Mouse (Mus musculus): ENCODE results near the gene Lrrc36. TPM values are rescaled to one million over a fixed set of nuclear protein-coding genes. Genes with fewer than 3 reads are reported as not detected.

Lrrc36 gene
- polyA plus RNA-seq, 1 experiment = not detected

- no peaks in the 10 kb centered on the region for H3K27me3 ChIP-seq (ENCODE audit: control insufficient read depth, insufficient read depth, low read length)
- no peak overlapping the region for H3K27ac ChIP-seq (ENCODE audit: insufficient read depth, low read depth, low read length)
- H3K36me3 ChIP-seq (ENCODE audit: control insufficient read depth, insufficient read depth, low read length) = no peaks in the 10 kb centered on the region
- WGBS = 62% methylated on average over 1 of the region's 1 CpGs
- no peak for TF ChIP-seq POLR2A (IDR thresholded peaks at IDR 0.05; ENCODE audit: low read depth, low read length)
- TF ChIP-seq CTCF (IDR thresholded peaks at IDR 0.05; ENCODE audit: extremely low read depth, insufficient read length, insufficient replicate concordance, low read depth, low read length) = no peak
- no peaks in the 10 kb centered on the region for H3K4me1 ChIP-seq (ENCODE audit: control insufficient read depth, insufficient read depth, insufficient read length, low read length)
- no peak overlapping the region for H3K4me3 ChIP-seq (ENCODE audit: low read depth, low read length)
These were observed 8.6 kb downstream of the Lrrc36 start for GRCm38 (mm10) chr8:105422006-105422405.

GRCm38 (mm10) chr8:105426878-105427277, 13.5 kb downstream of the Lrrc36 start:
- no peak overlapping the region for H3K4me3 ChIP-seq (ENCODE audit: low read depth, low read length)
- no peak for TF ChIP-seq POLR2A (IDR thresholded peaks at IDR 0.05; ENCODE audit: low read depth, low read length)
- TF ChIP-seq CTCF (IDR thresholded peaks at IDR 0.05; ENCODE audit: extremely low read depth, insufficient read length, insufficient replicate concordance, low read depth, low read length) = no peak
- no peaks in the 10 kb centered on the region for H3K36me3 ChIP-seq (ENCODE audit: control insufficient read depth, insufficient read depth, low read length)
- H3K4me1 ChIP-seq (ENCODE audit: control insufficient read depth, insufficient read depth, insufficient read length, low read length) = no peaks in the 10 kb centered on the region
- H3K27me3 ChIP-seq (ENCODE audit: control insufficient read depth, insufficient read depth, low read length) = no peaks in the 10 kb centered on the region
- 23% methylated on average over 6 of the region's 6 CpGs for WGBS
- H3K27ac ChIP-seq (ENCODE audit: insufficient read depth, low read depth, low read length) = no peak overlapping the region

- no peak overlapping the region for H3K4me3 ChIP-seq (ENCODE audit: low read depth, low read length)
- 60% methylated on average over 7 of the region's 7 CpGs for WGBS
These were observed 18.6 kb downstream of the Lrrc36 start for GRCm38 (mm10) chr8:105431743-105432515.

GRCm38 (mm10) chr8:105433021-105433420, 19.6 kb downstream of the Lrrc36 start:
- H3K27me3 ChIP-seq (ENCODE audit: control insufficient read depth, insufficient read depth, low read length) = no peaks in the 10 kb centered on the region
- TF ChIP-seq POLR2A (IDR thresholded peaks at IDR 0.05; ENCODE audit: low read depth, low read length) (no peak), CTCF (IDR thresholded peaks at IDR 0.05; ENCODE audit: extremely low read depth, insufficient read length, insufficient replicate concordance, low read depth, low read length) (no peak)
- no peaks in the 10 kb centered on the region for H3K36me3 ChIP-seq (ENCODE audit: control insufficient read depth, insufficient read depth, low read length)
- 71% methylated on average over 6 of the region's 6 CpGs for WGBS
- peaks cover 8% of the 10 kb centered on the region; the same call in 1 of the 2 replicates for H3K4me1 ChIP-seq (ENCODE audit: control insufficient read depth, insufficient read depth, insufficient read length, low read length)
- H3K27ac ChIP-seq (ENCODE audit: insufficient read depth, low read depth, low read length) = no peak overlapping the region
- H3K4me3 ChIP-seq (ENCODE audit: low read depth, low read length) = no peak overlapping the region

More at GRCm38 (mm10) chr8:105431743-105432515, 18.6 kb downstream of the Lrrc36 start:
- TF ChIP-seq POLR2A (IDR thresholded peaks at IDR 0.05; ENCODE audit: low read depth, low read length) = no peak
- TF ChIP-seq CTCF (IDR thresholded peaks at IDR 0.05; ENCODE audit: extremely low read depth, insufficient read length, insufficient replicate concordance, low read depth, low read length) = no peak
- H3K36me3 ChIP-seq (ENCODE audit: control insufficient read depth, insufficient read depth, low read length) = no peaks in the 10 kb centered on the region
- H3K4me1 ChIP-seq (ENCODE audit: control insufficient read depth, insufficient read depth, insufficient read length, low read length) = peaks cover 2% of the 10 kb centered on the region; the same call in 1 of the 2 replicates
- no peak overlapping the region for H3K27ac ChIP-seq (ENCODE audit: insufficient read depth, low read depth, low read length)
- no peaks in the 10 kb centered on the region for H3K27me3 ChIP-seq (ENCODE audit: control insufficient read depth, insufficient read depth, low read length)

GRCm38 (mm10) chr8:105433511-105433910, 20.1 kb downstream of the Lrrc36 start:
- WGBS = 62% methylated on average over 5 of the region's 5 CpGs
- H3K36me3 ChIP-seq (ENCODE audit: control insufficient read depth, insufficient read depth, low read length) = no peaks in the 10 kb centered on the region

GRCm38 (mm10) chr8:105434136-105434535, 20.8 kb downstream of the Lrrc36 start:
- WGBS = 34% methylated on average over 5 of the region's 5 CpGs
- Histone ChIP-seq H3K4me1 (ENCODE audit: control insufficient read depth, insufficient read depth, insufficient read length, low read length) (peaks cover 8% of the 10 kb centered on the region; the same call in 1 of the 2 replicates), H3K4me3 (ENCODE audit: low read depth, low read length) (no peak overlapping the region), H3K27me3 (ENCODE audit: control insufficient read depth, insufficient read depth, low read length) (0 out of 2 replicates have a peak, but pooled peaks cover 3% of the 10 kb centered on the region), H3K27ac (ENCODE audit: insufficient read depth, low read depth, low read length) (no peak overlapping the region), H3K36me3 (ENCODE audit: control insufficient read depth, insufficient read depth, low read length) (no peaks in the 10 kb centered on the region)
- no peak for TF ChIP-seq POLR2A (IDR thresholded peaks at IDR 0.05; ENCODE audit: low read depth, low read length)
- TF ChIP-seq CTCF (IDR thresholded peaks at IDR 0.05; ENCODE audit: extremely low read depth, insufficient read length, insufficient replicate concordance, low read depth, low read length) = no peak

More at GRCm38 (mm10) chr8:105433511-105433910, 20.1 kb downstream of the Lrrc36 start:
- no peak overlapping the region for H3K27ac ChIP-seq (ENCODE audit: insufficient read depth, low read depth, low read length)
- H3K4me1 ChIP-seq (ENCODE audit: control insufficient read depth, insufficient read depth, insufficient read length, low read length) = peaks cover 8% of the 10 kb centered on the region; the same call in 1 of the 2 replicates
- no peak for TF ChIP-seq POLR2A (IDR thresholded peaks at IDR 0.05; ENCODE audit: low read depth, low read length)
- no peak for TF ChIP-seq CTCF (IDR thresholded peaks at IDR 0.05; ENCODE audit: extremely low read depth, insufficient read length, insufficient replicate concordance, low read depth, low read length)
- H3K4me3 ChIP-seq (ENCODE audit: low read depth, low read length) = no peak overlapping the region
- H3K27me3 ChIP-seq (ENCODE audit: control insufficient read depth, insufficient read depth, low read length) = no peaks in the 10 kb centered on the region

- H3K27ac ChIP-seq (ENCODE audit: insufficient read depth, low read depth, low read length) = no peak overlapping the region
- TF ChIP-seq CTCF (IDR thresholded peaks at IDR 0.05; ENCODE audit: extremely low read depth, insufficient read length, insufficient replicate concordance, low read depth, low read length) = no peak
- TF ChIP-seq POLR2A (IDR thresholded peaks at IDR 0.05; ENCODE audit: low read depth, low read length) = no peak
- no peak overlapping the region for H3K4me3 ChIP-seq (ENCODE audit: low read depth, low read length)
- peaks cover 8% of the 10 kb centered on the region; the same call in 1 of the 2 replicates for H3K4me1 ChIP-seq (ENCODE audit: control insufficient read depth, insufficient read depth, insufficient read length, low read length)
- no peaks in the 10 kb centered on the region for H3K36me3 ChIP-seq (ENCODE audit: control insufficient read depth, insufficient read depth, low read length)
- H3K27me3 ChIP-seq (ENCODE audit: control insufficient read depth, insufficient read depth, low read length) = 0 out of 2 replicates have a peak, but pooled peaks cover 3% of the 10 kb centered on the region
- 70% methylated on average over 5 of the region's 5 CpGs for WGBS
These were observed 22.8 kb downstream of the Lrrc36 start for GRCm38 (mm10) chr8:105436218-105436617.
